Mouse (Mus musculus) thymus, postnatal 4 days (tissue): ENCODE data around the gene Sema3g.

ENCODE experiments used
- DNase-seq: peaks from one replicate; pipeline ENCODE4 v3.0.0; 2021

The Sema3g gene

GRCm38 (mm10) chr14:31233070-31233995, 15.7 kb downstream of the Sema3g start:
- no peak for DNase-seq

DNA sequence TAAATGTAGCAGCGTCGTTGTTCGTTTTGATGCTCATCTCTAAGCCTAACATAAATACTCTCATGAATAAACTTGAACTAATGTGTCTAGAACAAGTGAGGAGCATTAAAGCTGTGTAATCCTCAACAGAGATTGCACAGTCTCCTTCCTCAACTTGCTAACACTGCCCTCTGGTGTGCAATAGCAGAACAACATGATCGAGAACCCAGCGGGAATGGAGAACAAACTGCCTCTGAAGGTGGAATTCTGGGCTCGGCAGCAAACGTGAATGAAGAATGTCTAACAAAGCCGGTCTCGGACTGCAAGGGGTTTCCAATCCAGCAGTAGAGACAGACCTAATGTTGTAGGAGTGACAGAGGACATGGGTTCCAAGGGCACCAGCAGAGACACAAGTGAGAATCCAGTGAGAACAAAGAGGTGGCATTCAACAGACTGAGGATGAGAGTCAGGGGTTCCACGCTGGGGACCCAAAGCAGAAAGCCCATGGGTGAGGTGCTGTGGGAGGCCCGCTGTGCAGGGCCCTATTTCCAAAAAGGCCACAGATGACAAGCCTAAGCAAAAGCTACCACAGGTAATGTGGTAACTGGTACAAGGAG, 16.4 kb downstream of the Sema3g start:
- peak; percentile 84 for DNase-seq

DNA sequence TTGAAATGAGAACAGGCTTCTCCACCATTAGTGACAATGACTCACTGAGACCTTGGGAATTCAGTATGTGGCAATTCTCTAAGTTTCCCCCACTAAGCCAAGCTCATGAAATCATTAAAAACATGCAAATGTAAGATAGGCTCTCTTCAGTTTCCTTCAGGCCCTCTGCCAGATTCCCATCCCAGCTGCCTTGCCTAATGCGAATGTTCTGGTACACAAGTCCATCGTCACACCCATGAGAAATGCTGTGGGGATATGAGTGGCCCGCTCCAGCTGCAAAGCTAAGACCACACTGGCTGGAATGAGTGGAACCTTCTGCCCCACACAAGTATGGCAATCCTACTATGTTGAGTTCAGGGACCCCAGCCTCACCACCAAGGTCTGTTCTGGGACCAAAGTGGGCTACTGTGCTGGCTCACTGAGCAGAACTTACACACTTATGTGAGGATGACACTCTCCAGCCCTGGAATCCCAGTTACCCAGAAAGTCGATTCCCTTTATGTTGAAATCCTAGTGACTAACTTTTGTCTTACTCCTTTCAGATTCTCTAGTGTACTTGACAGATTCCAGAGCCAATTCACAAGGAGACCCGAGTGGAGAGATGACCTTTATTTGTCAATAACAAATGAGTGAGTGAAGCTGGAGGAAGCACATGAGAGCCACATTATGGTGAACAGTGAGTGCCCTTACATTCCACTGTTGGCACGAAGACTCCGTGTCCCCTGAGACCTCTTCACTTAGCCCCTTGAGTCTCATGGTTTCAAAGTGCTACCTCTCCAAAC, 19.6 kb downstream of the Sema3g start:
- DNase-seq, result no peak

DNA sequence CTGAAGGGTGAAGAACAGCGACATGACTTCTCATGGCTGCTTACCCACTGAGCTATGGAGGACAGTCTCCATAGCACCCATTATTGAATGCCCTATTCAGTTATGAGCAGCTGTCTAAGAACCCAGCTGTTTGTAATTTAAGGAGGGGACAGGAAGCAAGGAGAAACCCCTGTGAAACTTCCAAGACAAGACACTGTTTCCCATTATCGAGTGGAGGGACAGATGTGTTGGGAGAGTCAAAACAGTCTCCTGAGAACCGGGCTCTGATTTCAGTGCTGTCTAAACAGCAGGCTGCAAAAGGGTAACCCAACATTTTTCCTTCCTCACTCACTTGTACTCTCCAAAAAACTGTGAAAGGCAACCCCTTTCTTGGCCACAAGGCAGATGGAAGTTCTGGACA, 22.9 kb downstream of the Sema3g start:
- no peak for DNase-seq

DNA sequence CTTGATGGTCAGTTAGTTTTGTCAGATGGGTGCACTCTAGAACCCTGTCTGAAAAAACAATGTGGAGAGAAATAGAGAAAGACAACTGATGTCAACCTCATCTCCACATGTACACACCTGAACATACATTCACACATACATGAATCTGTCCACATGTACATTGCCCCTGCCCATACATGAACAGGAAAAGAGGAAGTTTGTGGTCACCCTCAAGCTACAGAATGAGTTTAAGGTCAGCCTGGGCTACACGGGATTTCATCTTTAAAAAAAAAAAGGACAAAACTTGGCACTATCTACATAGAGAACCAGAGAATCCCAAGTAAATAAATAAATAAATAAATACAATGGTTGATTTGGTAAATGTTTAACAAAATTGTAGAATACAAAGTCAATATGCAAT, 27.1 kb downstream of the Sema3g start:
- no peak for DNase-seq

- DNase-seq, result no peak
Measured at GRCm38 (mm10) chr14:31245946-31246345, 28.3 kb downstream of the Sema3g start.

GRCm38 (mm10) chr14:31248396-31248795, 30.7 kb downstream of the Sema3g start:
- no peak for DNase-seq

DNA sequence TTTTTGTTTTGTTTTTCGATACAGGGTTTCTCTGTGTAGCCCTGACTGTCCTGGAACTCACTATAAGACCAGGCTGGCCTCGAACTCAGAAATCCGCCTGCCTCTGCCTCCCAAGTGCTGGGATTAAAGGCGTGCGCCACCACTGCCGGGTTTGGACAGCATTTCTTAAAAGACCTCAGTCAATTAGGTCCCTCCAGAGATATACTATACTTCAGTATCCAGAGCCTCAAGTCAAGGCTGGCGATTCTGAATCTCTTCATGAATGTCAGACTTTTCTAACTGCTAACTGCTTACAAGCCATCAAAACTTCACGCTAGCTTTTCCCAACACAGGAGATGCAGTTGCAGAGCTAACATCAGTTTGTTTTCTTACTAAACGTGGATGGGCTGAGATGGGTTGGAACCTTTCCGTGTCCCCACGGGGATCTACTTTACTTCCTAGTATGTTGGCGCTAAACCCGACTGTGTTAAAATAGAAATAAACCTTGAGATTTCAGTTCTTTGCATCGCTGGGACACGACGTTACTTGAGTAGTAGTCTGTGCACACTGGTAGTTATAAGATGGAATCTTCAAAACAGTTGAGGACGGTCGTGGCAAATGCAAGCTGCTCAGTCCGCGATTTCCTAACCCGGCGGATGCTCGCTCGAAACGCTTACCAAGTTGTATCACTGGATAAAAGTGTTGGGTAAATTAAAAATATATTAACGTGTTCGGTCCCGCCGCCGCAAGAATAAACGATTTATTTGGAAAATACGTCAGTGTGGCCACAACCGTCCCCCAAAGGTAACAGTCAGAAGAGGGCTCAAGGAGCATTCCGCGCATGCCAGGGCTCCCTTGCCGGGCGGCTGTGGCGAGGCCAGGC, 32.8 kb downstream of the Sema3g start:
- DNase-seq, result no peak

GRCm38 (mm10) chr14:31251084-31251604, 33.5 kb downstream of the Sema3g start, which contains the start of the genes Phf7 and Bap1:
Phf7 (minus strand) TSS chr14:31251317.
Bap1 (plus strand) TSS chr14:31251450.
- DNase-seq, result peak; percentile 98

DNA sequence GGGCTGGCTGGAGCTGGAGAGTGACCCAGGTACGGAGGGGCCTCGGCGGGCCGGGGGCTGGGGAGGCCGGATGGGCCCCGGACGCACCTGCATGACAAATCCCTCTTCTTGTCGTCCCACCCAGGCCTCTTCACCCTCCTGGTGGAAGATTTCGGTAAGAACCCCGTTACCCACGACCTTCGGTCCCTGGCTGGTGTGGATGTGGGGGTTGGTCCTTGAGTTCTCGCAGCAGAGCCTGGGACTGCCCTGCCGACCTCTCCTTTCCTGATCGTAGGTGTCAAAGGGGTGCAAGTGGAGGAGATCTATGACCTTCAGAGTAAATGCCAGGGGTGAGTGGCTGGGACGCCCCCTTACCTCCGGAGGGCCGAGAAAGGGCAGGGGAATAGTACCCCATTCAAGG, 34.0 kb downstream of the Sema3g start:
- no peak for DNase-seq

DNA sequence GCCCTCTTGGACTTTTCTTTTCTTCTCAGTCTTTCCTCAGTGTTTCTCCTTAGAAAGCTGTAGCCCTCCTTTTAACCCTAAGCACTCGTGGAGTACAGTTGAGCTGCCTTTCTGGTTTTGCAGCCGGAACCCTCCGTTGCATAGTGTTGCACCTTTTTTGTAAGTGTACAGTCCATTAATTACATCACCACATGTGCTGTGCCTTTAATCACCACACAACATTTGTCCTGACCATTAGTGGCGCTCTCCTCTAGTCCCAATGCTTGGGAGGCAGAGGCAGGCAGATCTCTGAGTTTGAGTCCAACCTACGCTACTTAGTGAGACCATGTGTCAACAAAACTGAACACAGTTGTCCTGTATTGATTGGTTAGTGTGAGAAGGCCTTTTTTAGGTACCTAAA, 34.4 kb downstream of the Sema3g start:
- DNase-seq, result no peak

DNA sequence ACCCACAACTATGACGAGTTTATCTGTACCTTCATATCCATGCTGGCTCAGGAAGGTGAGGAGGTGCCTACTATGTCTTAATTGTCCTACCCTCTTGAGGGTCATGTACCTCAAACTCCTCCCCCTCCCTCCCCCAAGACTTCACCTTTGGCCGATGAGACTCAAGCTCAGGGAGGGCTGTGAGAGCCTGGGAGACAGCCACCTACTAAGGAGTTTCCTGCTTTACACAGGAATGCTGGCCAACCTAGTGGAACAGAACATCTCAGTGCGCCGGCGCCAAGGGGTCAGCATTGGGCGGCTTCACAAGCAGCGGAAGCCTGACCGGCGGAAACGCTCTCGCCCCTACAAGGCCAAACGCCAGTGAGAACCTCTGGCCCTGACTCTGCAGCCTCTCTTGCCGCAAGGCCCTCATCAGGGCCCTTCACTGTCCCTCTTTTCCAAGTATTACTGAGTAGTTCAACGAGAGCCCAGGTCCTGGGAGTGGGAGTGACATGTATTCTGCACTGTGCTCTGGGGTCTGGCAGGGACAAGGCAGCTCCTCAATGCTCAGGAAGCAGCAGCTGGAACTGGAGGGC, 40.9 kb downstream of the Sema3g start:
- no peak for DNase-seq

GRCm38 (mm10) chr14:31260374-31260773, 42.7 kb downstream of the Sema3g start:
- no peak for DNase-seq

DNA sequence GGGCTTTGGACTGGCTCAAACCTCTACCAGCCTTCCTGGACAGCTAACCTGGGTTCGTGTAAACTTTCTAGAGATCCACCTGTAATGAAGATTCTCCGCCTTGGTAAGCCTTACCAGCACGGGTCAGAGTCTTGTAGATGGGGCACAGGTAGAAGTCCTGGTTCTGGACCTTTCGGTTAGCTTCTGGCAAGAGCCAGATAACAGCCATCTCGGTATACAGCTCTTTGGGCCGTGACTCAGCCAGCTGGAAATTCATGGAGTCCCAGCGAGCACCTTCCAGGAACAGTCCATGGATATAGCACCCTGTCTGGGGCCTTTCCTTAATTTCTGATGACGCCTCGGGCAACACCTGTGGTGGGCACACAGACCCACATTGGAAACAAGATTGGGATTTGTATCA, 43.3 kb downstream of the Sema3g start:
- DNase-seq, result no peak

DNA sequence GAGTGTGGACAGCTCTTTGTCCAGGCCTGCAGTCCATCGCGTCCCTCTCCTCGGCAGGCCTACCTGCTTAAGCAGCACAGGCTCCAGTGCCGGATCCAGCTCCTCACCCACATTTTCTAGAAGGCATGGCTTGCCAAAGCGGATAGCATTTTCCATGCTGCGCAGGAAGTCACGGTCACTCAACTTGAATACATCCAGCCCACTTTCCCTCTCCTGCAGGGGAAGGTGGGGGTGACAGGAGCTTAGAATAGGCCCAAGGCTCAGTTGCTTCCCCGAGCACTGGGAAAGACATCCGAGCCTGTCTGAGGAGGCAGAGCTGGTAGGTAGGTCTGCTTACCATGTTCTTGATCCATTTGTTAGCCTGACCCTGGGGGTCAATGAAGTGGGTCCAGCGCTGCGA, 50.0 kb downstream of the Sema3g start:
- DNase-seq, result no peak

DNA sequence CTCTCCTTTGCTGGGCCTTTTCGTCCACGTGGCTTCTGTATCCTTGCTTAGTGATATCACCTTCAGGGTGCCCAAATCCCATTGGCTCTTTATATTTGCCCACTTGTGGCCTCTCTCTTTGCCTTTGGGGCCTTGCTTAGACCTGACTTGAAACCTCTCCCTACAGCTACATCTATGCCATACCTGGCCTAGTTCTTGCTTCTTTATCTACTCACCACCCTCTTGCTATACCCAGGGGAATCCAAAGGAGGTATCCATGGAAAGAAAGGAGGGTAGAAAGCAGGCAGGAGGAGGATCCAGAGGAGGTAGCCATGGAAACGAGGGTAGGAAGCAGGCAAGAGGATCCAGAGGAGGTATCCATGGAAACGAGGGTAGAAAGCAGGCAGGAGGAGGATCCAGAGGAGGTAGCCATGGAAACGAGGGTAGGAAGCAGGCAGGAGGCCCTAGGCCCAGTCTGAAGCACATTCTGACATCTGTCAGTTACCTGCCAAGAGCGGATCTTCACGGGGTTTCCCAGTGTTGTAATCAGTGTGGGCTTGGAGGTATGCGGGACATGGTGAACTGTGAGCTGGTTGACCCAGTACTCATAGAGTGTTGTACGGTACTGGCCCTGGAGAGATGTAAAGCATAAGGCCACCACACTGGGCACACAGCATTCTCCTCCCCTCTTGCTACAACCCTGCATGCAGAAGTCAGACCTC, 50.8 kb downstream of the Sema3g start:
- DNase-seq, result no peak

- peak; percentile 47 for DNase-seq
Measured at GRCm38 (mm10) chr14:31269456-31270100, 51.9 kb downstream of the Sema3g start.

GRCm38 (mm10) chr14:31271121-31271520, 53.5 kb downstream of the Sema3g start:
- no peak for DNase-seq

DNA sequence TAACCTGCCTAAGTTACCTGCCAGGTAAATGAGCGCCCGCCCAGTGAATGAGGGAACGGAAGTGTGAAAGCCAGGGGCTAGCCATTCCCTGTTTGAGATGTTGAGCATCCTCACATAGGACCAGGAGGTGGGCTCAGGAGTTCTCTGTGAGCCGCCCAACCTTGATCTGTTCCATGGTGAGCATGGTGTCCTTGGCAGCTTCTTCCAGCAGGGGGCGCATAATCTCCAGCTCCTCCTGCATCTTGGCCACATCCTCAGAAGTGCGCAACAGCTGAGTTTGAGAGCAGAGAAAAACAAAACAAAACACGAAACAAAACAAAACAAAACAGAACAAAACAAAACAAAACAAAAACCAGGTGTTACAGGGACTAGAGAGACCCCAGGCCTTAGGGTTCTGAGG, 54.5 kb downstream of the Sema3g start:
- peak; percentile 91 for DNase-seq
